Mouse (Mus musculus) adrenal gland, postnatal 14 days (tissue): ENCODE measurements around the gene Cyp2d11. TPM values are rescaled to one million over a fixed set of nuclear protein-coding genes. Genes with fewer than 3 reads are reported as not detected.
"Not testable (repeated sequence)": the region's sequence is repeated elsewhere in the genome, so short reads cannot be mapped to it uniquely, and the experiment has no call there.

Experiments
- DNase-seq: peaks from one replicate; pipeline ENCODE4 v3.0.0; 2021; ENCODE audit warnings: mixed read lengths
- total RNA-seq: library from RNA; stranded (reverse); gene quantifications from 2 replicates; pipeline ENCODE4 v1.2.3, GENCODE M21; 2021

The Cyp2d11 gene
- total RNA-seq, 1 experiment from 2014 or later = not detected

GRCm38 (mm10) chr15:82379871-82380713 lies 13.7 kb downstream of the Cyp2d11 start, which contains the start of gene Cyp2d22:
Gene Cyp2d22 (minus strand): TSS chr15:82380260.
- peak; percentile 81 for DNase-seq

GRCm38 (mm10) chr15:82379511-82379870 lies 14.3 kb downstream of the Cyp2d11 start:
- no peak for DNase-seq

- peak; percentile 41 for DNase-seq
Measured at GRCm38 (mm10) chr15:82378261-82379180, 15.3 kb downstream of the Cyp2d11 start.

- no peak for DNase-seq
Measured at GRCm38 (mm10) chr15:82377701-82378100, 16.1 kb downstream of the Cyp2d11 start.

GRCm38 (mm10) chr15:82376393-82377138 lies 17.3 kb downstream of the Cyp2d11 start:
- peak; percentile 60 for DNase-seq

- no peak for DNase-seq
Measured at GRCm38 (mm10) chr15:82375855-82376254, 18.0 kb downstream of the Cyp2d11 start.

GRCm38 (mm10) chr15:82374437-82374836 lies 19.4 kb downstream of the Cyp2d11 start:
- no peak for DNase-seq

- no peak for DNase-seq
Measured at GRCm38 (mm10) chr15:82372991-82373390, 20.8 kb downstream of the Cyp2d11 start.

- no peak for DNase-seq
Measured at GRCm38 (mm10) chr15:82372446-82372845, 21.4 kb downstream of the Cyp2d11 start.

- no peak for DNase-seq
Measured at GRCm38 (mm10) chr15:82368851-82369250, 25.0 kb downstream of the Cyp2d11 start.

- DNase-seq = no peak
Measured at GRCm38 (mm10) chr15:82368146-82368545, 25.7 kb downstream of the Cyp2d11 start.

- peak; percentile 4 for DNase-seq
Measured at GRCm38 (mm10) chr15:82364561-82364960, 29.3 kb downstream of the Cyp2d11 start.

- DNase-seq = not testable (repeated sequence)
Measured at GRCm38 (mm10) chr15:82363801-82364200, 30.0 kb downstream of the Cyp2d11 start.

GRCm38 (mm10) chr15:82362234-82362633 lies 31.6 kb downstream of the Cyp2d11 start:
- peak; percentile 49 for DNase-seq

- DNase-seq = peak; percentile 54
Measured at GRCm38 (mm10) chr15:82361459-82362018, 32.3 kb downstream of the Cyp2d11 start.

- peak; percentile 53 for DNase-seq
Measured at GRCm38 (mm10) chr15:82358431-82359260, 35.2 kb downstream of the Cyp2d11 start.

- DNase-seq = peak; percentile 99
Measured at GRCm38 (mm10) chr15:82354126-82354945, 39.5 kb downstream of the Cyp2d11 start, which contains the start of gene Ndufa6. Gene Ndufa6 (minus strand): TSS chr15:82354322.

- DNase-seq = no peak
Measured at GRCm38 (mm10) chr15:82353745-82354113, 40.1 kb downstream of the Cyp2d11 start.

- DNase-seq = peak; percentile 34
Measured at GRCm38 (mm10) chr15:82353078-82353744, 40.6 kb downstream of the Cyp2d11 start.
